Mouse (Mus musculus) ES-E14 (cell line): ENCODE results near the gene Gamt. TPM values are rescaled to one million over a fixed set of nuclear protein-coding genes. Genes with fewer than 3 reads are reported as not detected.

Source experiments
- DNase-seq: peaks from one replicate; pipeline ENCODE4 v3.0.0-alpha.2; 2013; ENCODE audit warnings: low read depth, low spot score
- H3K27ac ChIP-seq: 2 replicates; pipeline ENCODE4 v1.5.1; 2012; ENCODE audit warnings: low read depth, mild to moderate bottlenecking, low read length, moderate library complexity, mixed read lengths; ENCODE audit not compliant: poor library complexity, insufficient read depth, severe bottlenecking
- H3K36me3 ChIP-seq: 2 replicates; pipeline ENCODE4 v1.6.1; 2012; ENCODE audit warnings: mild to moderate bottlenecking, low read length, moderate library complexity, mixed read lengths; ENCODE audit not compliant: control insufficient read depth, poor library complexity, insufficient read depth, severe bottlenecking
- H3K4me1 ChIP-seq, 2 experiments: fragments of 150-350 bp in 1 of 2; sonication (generic) in 1 of 2; 2 replicates each; pipeline ENCODE4 v1.6.1; 2012; ENCODE audit warnings: low read length in 2 of 2, mild to moderate bottlenecking in 1 of 2, mixed read lengths in 1 of 2; ENCODE audit not compliant: control insufficient read depth in 2 of 2, insufficient read depth in 2 of 2, poor library complexity in 1 of 2
- H3K4me3 ChIP-seq, 2 experiments: fragments of 150-350 bp in 1 of 2; sonication (generic) in 1 of 2; 2 replicates each; pipeline ENCODE4 v1.5.1; 2012; ENCODE audit warnings: low read length in 2 of 2, low read depth in 1 of 2, mild to moderate bottlenecking in 1 of 2, mixed read lengths in 1 of 2; ENCODE audit not compliant: insufficient read depth in 1 of 2, poor library complexity in 1 of 2, severe bottlenecking in 1 of 2
- H3K9ac ChIP-seq: 2 replicates; pipeline ENCODE4 v1.6.1; 2012; ENCODE audit warnings: low read depth, mild to moderate bottlenecking, low read length, mixed read lengths; ENCODE audit not compliant: poor library complexity, insufficient read depth, severe bottlenecking
- H3K9me3 ChIP-seq: fragments of 150-350 bp; sonication (generic); 2 replicates; pipeline ENCODE4 v1.6.1; 2012; ENCODE audit warnings: low read depth, mild to moderate bottlenecking, low read length; ENCODE audit not compliant: control insufficient read depth, insufficient read depth
- CHD2 ChIP-seq: IDR thresholded peaks from 2 replicates; pipeline ENCODE4 v1.6.1; 2014; ENCODE audit warnings: mild to moderate bottlenecking, low read depth, low read length, inconsistent platforms
- HCFC1 ChIP-seq: IDR thresholded peaks from 2 replicates; pipeline ENCODE4 v1.6.1; 2012; ENCODE audit warnings: low read length, inconsistent platforms, borderline replicate concordance; ENCODE audit not compliant: insufficient read depth
- MAFK ChIP-seq: IDR thresholded peaks from 2 replicates; pipeline ENCODE4 v1.6.1; 2014; ENCODE audit warnings: mild to moderate bottlenecking, low read depth, low read length, inconsistent platforms; ENCODE audit not compliant: insufficient read depth
- ZC3H11A ChIP-seq: IDR thresholded peaks from 2 replicates; pipeline ENCODE4 v1.6.1; 2012; ENCODE audit warnings: low read depth, mild to moderate bottlenecking, inconsistent platforms, low read length, borderline replicate concordance
- ZNF384 ChIP-seq: IDR thresholded peaks from 2 replicates; pipeline ENCODE4 v1.6.1; 2012; ENCODE audit warnings: low read depth, low read length, inconsistent platforms
- in situ Hi-C, 2 experiments: fragments of 600-800 bp; cut with MboI; formaldehyde crosslinking; loops; one replicate each; pipeline ENCODE4 v1.15.1; 2025; ENCODE audit warnings: low sequenced_read_pairs in 2 of 2, inconsistent platforms in 1 of 2; ENCODE audit not compliant: unreplicated experiment in 2 of 2
- total RNA-seq: library from RNA; depleted of rRNA; stranded (reverse); fragments of 300-350 nt; gene quantifications from 2 replicates; pipeline ENCODE4 v1.2.3, GENCODE M21; 2012

Gene Gamt
- total RNA-seq, 1 experiment: 2.9 TPM

- H3K9me3 ChIP-seq: no peaks in the 10 kb centered on the region
- peaks cover 8% of the 10 kb centered on the region for H3K36me3 ChIP-seq
- TF ChIP-seq MAFK (no peak), ZNF384 (no peak)
- no peak overlapping the region for H3K27ac ChIP-seq
- no peak overlapping the region for H3K9ac ChIP-seq
- peak overlapping the region in 1 of 2 experiments; percentile 39; a peak in 3 of 4 replicates for H3K4me3 ChIP-seq
- peaks cover 0 to 13% of the 10 kb centered on the region in 2 experiments; a peak in 2 of 4 replicates for H3K4me1 ChIP-seq
- DNase-seq: no peak
- in situ Hi-C loops: no loop called here
These were observed 38.5 kb upstream of the Gamt start for GRCm38 (mm10) chr10:80299301-80299700.

GRCm38 (mm10) chr10:80298571-80299281, 37.9 kb upstream of the Gamt start:
- Histone ChIP-seq H3K4me3 (peak overlapping the region in 1 of 2 experiments; percentile 39; a peak in 3 of 4 replicates), H3K27ac (no peak overlapping the region), H3K9ac (no peak overlapping the region), H3K36me3 (peaks cover 14% of the 10 kb centered on the region), H3K4me1 (peaks cover 0 to 15% of the 10 kb centered on the region in 2 experiments; a peak in 2 of 4 replicates), H3K9me3 (no peaks in the 10 kb centered on the region)
- TF ChIP-seq HCFC1 (no peak), CHD2 (no peak), MAFK (no peak), ZNF384 (no peak), ZC3H11A (no peak)
- in situ Hi-C loops: no loop called here
- DNase-seq: no peak

GRCm38 (mm10) chr10:80297526-80298133, 36.8 kb upstream of the Gamt start:
- Histone ChIP-seq H3K9ac (no peak overlapping the region), H3K27ac (no peak overlapping the region), H3K36me3 (peaks cover 25% of the 10 kb centered on the region), H3K9me3 (no peaks in the 10 kb centered on the region), H3K4me3 (no peak overlapping the region), H3K4me1 (peaks cover 0 to 15% of the 10 kb centered on the region in 2 experiments; a peak in 2 of 4 replicates)
- in situ Hi-C loops: no loop called here
- TF ChIP-seq ZC3H11A: no peak
- TF ChIP-seq MAFK: no peak
- no peak for TF ChIP-seq CHD2
- TF ChIP-seq ZNF384: no peak
- TF ChIP-seq HCFC1: no peak
- DNase-seq: no peak

- TF ChIP-seq ZNF384 (no peak), HCFC1 (no peak), ZC3H11A (no peak), MAFK (no peak), CHD2 (no peak)
- Histone ChIP-seq H3K9me3 (no peaks in the 10 kb centered on the region), H3K27ac (no peak overlapping the region), H3K4me1 (peaks cover 0 to 16% of the 10 kb centered on the region in 2 experiments; a peak in 2 of 4 replicates), H3K4me3 (no peak overlapping the region), H3K9ac (no peak overlapping the region), H3K36me3 (peaks cover 26% of the 10 kb centered on the region)
- in situ Hi-C loops: no loop called here
- DNase-seq: no peak
These were observed 36.0 kb upstream of the Gamt start for GRCm38 (mm10) chr10:80296824-80297223.
